Mouse (Mus musculus) forebrain, embryonic 14.5 days (tissue): ENCODE measurements at regions not wholly inside any gene's neighbourhood (a gene's known extent, or its start where the extent isn't known, plus 50 kb on each side); places are given as distances from the start of the nearest gene placed in this dataset.

Source experiments
- ATAC-seq: fragments of 200-750 bp; cut with Nextera tagmentation; 2 replicates; pipeline ENCODE4 v1.8.0; 2017; ENCODE audit warnings: mild to moderate bottlenecking, moderate library complexity
- DNase-seq: peaks from one replicate; pipeline ENCODE4 v3.0.0-alpha.2; 2015; ENCODE audit warnings: low spot score
- H3K27ac ChIP-seq: fragments of 300-500 bp; sonication (generic); 2 replicates; pipeline ENCODE4 v1.5.1; 2014; ENCODE audit warnings: low read depth, mild to moderate bottlenecking, control low read depth, low read length, moderate library complexity
- H3K27me3 ChIP-seq: fragments of 300-500 bp; sonication (generic); replicated peaks from 2 replicates; pipeline ENCODE4 v1.6.1; 2014; ENCODE audit warnings: low read length, control low read depth, mixed read lengths; ENCODE audit not compliant: control insufficient read depth, insufficient read depth
- H3K36me3 ChIP-seq: fragments of 300-500 bp; sonication (generic); 2 replicates; pipeline ENCODE4 v1.6.1; 2014; ENCODE audit warnings: low read length, control low read depth; ENCODE audit not compliant: control insufficient read depth, insufficient read depth
- H3K4me1 ChIP-seq: fragments of 300-500 bp; sonication (generic); 2 replicates; pipeline ENCODE4 v1.6.1; 2014; ENCODE audit warnings: antibody characterized with exemption, low read length, control low read depth; ENCODE audit not compliant: control insufficient read depth, insufficient read depth
- H3K4me2 ChIP-seq: fragments of 300-500 bp; sonication (generic); 2 replicates; pipeline ENCODE4 v1.6.1; 2014; ENCODE audit warnings: mild to moderate bottlenecking, control low read depth, low read length
- H3K4me3 ChIP-seq: fragments of 300-500 bp; sonication (generic); 2 replicates; pipeline ENCODE4 v1.5.1; 2014; ENCODE audit warnings: low read depth, low read length, control low read depth
- H3K9ac ChIP-seq: fragments of 300-500 bp; sonication (generic); 2 replicates; pipeline ENCODE4 v1.6.1; 2014; ENCODE audit warnings: mild to moderate bottlenecking, low read length, control low read depth, moderate library complexity
- H3K9me3 ChIP-seq: fragments of 300-500 bp; sonication (generic); replicated peaks from 2 replicates; pipeline ENCODE4 v1.6.1; 2016; ENCODE audit warnings: low read length, control low read depth, mixed read lengths; ENCODE audit not compliant: control insufficient read depth
- WGBS: fragments of 180-500 bp; shearing (Covaris S2); extraction: QIAGEN DNeasy Blood & Tissue Kit; methylation state at CpG from one replicate; pipeline ENCODE4 v1.1.7; 2014; 5-methylcytosine and 5-hydroxymethylcytosine counted together

DNA sequence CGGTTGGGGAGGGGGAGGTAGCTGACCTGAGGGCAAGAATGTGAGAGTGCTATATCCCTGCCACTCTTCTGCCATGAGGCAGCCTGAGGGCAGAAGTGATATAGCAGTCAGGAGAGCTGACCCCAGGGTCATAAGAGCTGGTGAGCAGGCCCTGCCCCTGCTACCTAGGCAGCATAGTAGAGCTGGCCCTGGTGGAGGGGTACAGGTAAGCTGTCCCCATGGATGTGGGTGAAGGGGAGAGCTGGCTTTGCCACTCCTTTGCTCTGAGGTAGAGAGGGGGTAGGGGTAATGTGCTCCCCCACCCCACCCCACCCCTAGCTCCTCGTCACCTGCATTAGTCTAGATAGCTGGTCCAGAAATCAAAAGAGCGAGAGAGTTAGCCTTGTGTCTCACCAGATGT lies 61.3 kb upstream of the Gm3839 start:
- H3K36me3 ChIP-seq: no peaks in the 10 kb centered on the region
- 93% methylated on average over 3 of the region's 3 CpGs for WGBS
- H3K9ac ChIP-seq: no peak overlapping the region
- no peak for DNase-seq
- H3K27ac ChIP-seq: no peak overlapping the region
- H3K4me1 ChIP-seq: no peaks in the 10 kb centered on the region
- no peak overlapping the region for H3K4me2 ChIP-seq
- no peak overlapping the region for H3K4me3 ChIP-seq
- no peaks in the 10 kb centered on the region for H3K9me3 ChIP-seq
- no peak for ATAC-seq
- no peaks in the 10 kb centered on the region for H3K27me3 ChIP-seq

DNA sequence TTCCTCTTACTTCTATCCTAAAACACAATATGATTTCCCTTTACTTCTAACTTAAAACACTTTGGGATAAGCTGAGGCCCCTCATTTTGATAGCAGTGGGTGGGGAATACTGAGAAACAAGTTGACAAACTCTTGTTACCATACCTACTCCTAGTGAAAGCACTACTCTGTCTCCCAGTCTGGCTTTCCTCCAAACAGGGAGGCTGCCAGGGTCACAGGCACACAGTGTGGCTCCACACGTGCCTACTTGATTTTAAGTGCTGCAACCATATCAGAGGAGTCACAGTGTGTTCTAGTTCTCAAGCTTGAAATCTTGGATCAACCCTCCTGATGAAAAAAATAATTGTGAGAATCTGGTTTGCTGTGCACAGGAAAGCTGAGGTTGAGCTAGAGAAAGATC lies 65.8 kb upstream of the Gm3839 start:
- no peak overlapping the region for H3K4me3 ChIP-seq
- WGBS: 70% methylated on average over 1 of the region's 1 CpGs

DNA sequence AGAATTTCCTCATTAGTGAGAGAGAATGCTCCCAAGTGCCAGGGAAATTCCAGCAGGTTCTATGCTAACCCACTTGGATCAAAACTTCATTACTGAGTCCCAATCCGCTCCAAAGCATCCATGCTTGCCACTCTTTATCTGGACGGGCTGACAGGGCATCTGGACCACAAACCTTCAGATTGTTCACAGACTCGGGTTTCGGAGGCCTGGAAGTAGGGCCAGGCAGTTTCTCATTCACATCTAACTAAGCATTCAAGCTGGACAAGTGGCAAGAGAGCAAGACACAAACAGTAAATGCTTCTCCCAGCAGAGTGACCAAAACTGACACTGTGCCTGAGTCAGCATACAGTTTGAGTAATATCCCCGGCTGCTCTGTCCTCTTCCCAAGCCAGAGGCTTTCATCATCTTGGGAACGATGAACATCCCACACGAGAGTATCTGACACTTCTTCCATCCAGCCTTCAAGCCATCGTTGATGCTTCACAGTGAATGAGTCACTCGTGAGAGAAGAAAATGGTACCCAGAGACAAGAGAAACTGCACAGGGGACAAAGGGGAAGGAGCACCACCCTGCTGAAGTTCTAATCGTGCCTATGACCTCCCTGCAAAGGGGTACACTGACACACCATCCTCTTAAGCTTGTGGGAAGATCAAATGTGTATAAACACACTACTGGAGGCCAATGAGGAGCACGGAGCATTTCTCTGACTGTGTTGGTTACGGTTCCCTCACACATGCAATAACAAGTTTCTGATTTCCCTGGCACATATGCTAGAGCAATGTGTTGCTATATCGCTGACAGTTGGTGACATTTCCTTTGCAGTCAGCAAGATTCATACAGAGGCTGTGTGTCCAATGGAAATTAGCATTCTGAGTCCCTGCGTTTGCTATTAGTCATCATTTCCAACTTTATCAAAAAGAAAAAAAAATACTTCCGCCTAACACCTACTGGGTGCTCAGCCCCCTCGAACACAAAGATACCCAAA lies 72.0 kb upstream of the Gm3839 start:
- Histone ChIP-seq H3K27ac (no peak overlapping the region), H3K4me2 (no peak overlapping the region), H3K9me3 (no peaks in the 10 kb centered on the region), H3K27me3 (no peaks in the 10 kb centered on the region), H3K9ac (no peak overlapping the region), H3K4me1 (no peaks in the 10 kb centered on the region), H3K36me3 (no peaks in the 10 kb centered on the region), H3K4me3 (no peak overlapping the region)
- WGBS: 85% methylated on average over 16 of the region's 16 CpGs
- DNase-seq (peak; percentile 55), ATAC-seq (no peak)

More for the DNA sequence above, 65.8 kb upstream of the Gm3839 start:
- Histone ChIP-seq H3K9ac (no peak overlapping the region), H3K4me1 (no peaks in the 10 kb centered on the region), H3K4me2 (no peak overlapping the region), H3K36me3 (no peaks in the 10 kb centered on the region), H3K27me3 (no peaks in the 10 kb centered on the region), H3K27ac (no peak overlapping the region), H3K9me3 (no peaks in the 10 kb centered on the region)
- ATAC-seq: no peak
- DNase-seq: no peak

DNA sequence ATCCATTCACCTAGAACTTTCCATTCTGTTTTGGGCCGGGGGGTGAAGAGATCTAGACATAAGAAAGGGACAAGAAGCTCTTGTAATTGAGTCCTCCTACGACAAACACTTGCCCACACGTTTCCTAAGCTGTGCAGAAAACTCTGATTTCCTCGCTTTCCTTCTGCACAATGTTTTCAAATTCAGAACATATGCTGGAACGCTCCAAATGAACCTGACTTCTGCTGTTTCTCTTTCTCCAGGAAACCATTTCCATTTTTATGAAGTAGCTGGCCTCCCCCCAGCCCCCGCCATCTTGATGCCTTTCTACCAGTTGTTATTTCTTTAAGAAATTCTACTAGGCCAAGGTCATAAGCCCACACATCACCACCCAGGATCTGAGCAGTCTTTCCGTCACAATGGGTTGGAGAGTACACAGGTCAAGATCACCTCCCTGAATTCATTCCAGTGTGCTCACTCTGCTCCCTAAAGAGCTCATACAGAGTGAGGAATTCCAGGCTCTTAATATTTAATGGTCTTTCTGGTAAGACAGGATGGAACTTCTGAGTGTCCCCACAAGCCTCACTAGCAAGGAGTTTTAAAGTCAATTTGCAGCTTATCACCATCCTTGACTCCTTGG lies 78.7 kb upstream of the Gm3839 start:
- 86% methylated on average over 7 of the region's 7 CpGs for WGBS
- DNase-seq (no peak), ATAC-seq (no peak)
- H3K9ac ChIP-seq: no peak overlapping the region
- no peaks in the 10 kb centered on the region for H3K36me3 ChIP-seq
- no peaks in the 10 kb centered on the region for H3K4me1 ChIP-seq
- no peaks in the 10 kb centered on the region for H3K27me3 ChIP-seq
- no peaks in the 10 kb centered on the region for H3K9me3 ChIP-seq
- no peak overlapping the region for H3K4me2 ChIP-seq
- no peak overlapping the region for H3K27ac ChIP-seq
- no peak overlapping the region for H3K4me3 ChIP-seq

DNA sequence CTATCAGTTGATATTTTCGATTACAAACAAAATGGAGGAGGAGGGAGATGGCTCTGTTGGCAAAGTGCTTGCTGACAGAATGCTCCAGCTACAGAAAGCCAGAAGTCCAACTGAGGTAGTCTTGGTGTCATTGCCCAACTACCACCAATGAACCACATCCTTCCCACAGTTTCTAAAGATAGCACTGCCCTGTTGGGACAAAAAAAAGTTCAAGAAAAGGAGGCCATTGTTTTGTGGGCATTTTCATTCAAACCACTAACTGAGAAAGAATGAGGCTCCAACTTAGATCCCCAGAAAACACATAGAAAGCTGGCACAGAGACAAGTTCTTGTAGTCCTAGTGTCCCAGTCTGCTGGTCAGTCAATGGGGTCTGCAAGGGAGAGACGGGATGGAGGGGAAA lies 82.1 kb upstream of the Gm3839 start:
- Histone ChIP-seq H3K9me3 (no peaks in the 10 kb centered on the region), H3K27ac (no peak overlapping the region), H3K4me2 (no peak overlapping the region), H3K4me1 (no peaks in the 10 kb centered on the region), H3K36me3 (no peaks in the 10 kb centered on the region), H3K9ac (no peak overlapping the region), H3K27me3 (no peaks in the 10 kb centered on the region), H3K4me3 (no peak overlapping the region)
- ATAC-seq (no peak), DNase-seq (no peak)
- 79% methylated on average over 2 of the region's 2 CpGs for WGBS

DNA sequence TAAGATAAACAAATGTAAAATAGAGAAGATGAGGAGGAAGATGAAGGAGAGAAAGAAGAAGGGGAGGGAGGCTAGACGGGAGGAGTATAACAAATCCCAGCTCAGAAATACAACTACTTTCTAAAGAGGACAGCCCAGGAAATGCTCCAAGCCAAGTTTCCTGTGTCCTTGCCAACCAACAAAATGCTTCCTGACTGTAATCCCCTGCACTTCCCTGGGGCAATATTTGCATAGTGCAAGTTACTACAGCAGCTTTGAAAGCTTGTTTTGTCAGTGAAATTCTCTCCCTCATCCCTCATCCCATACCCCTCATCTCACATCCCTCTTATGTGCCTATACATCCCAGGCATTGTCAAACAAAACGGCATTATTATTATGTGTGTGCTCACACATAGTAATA lies 83.7 kb upstream of the Gm3839 start:
- H3K4me1 ChIP-seq: no peaks in the 10 kb centered on the region
- H3K27ac ChIP-seq: no peak overlapping the region
- H3K36me3 ChIP-seq: no peaks in the 10 kb centered on the region
- no peaks in the 10 kb centered on the region for H3K9me3 ChIP-seq
- H3K9ac ChIP-seq: no peak overlapping the region
- DNase-seq (no peak), ATAC-seq (no peak)
- H3K4me2 ChIP-seq: no peak overlapping the region
- WGBS: 76% methylated on average over 2 of the region's 2 CpGs
- no peak overlapping the region for H3K4me3 ChIP-seq
- H3K27me3 ChIP-seq: no peaks in the 10 kb centered on the region

DNA sequence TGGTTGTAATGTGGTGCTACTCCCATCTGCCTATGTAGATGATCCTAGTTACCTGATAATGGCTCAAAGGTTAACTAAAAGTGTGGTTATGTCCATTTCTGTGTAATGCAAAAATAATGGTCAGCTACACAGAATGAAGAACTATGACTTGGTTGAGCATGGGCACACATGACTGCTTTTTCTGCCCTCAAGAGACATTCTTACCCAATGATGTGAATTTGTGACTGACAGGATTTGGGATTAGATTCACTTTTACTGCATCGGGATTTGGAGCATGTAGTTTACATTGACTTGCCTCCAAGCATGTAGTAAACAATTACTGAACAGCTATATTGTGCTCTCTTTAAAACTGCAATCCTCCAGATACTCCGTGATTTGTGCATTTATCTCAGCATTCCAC lies 93.4 kb upstream of the Gm3839 start:
- 93% methylated on average over 2 of the region's 2 CpGs for WGBS
- Histone ChIP-seq H3K4me2 (no peak overlapping the region), H3K4me3 (no peak overlapping the region), H3K27ac (no peak overlapping the region), H3K9ac (no peak overlapping the region), H3K9me3 (no peaks in the 10 kb centered on the region; the same call in 1 of the 2 replicates), H3K36me3 (no peaks in the 10 kb centered on the region), H3K27me3 (no peaks in the 10 kb centered on the region), H3K4me1 (no peaks in the 10 kb centered on the region)
- DNase-seq (no peak), ATAC-seq (no peak)

DNA sequence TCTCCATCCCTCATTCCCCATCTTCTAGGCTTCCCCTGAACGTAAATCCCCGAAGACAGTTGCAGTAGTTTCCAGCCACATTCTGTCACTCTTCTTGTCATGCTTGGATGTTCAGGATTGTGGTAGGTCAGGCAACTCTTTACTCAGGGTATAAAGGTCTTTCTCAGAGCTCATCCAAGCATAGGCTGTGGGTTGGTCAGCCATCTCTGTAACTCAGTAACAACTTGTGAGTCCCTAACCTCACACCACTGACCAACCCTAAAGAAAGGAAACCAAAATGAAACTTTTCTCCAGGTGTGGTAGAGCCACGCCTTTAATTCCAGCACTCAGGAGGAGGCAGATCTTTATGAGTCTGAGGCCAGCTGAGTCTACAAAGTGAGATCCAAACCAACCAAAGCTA lies 75.6 kb upstream of the Ptprg start:
- no peaks in the 10 kb centered on the region for H3K4me1 ChIP-seq
- no peak overlapping the region for H3K4me2 ChIP-seq
- no peaks in the 10 kb centered on the region for H3K36me3 ChIP-seq
- no peak for DNase-seq
- ATAC-seq: no peak
- H3K9me3 ChIP-seq: no peaks in the 10 kb centered on the region
- H3K27me3 ChIP-seq: no peaks in the 10 kb centered on the region
- no peak overlapping the region for H3K4me3 ChIP-seq
- no peak overlapping the region for H3K27ac ChIP-seq
- H3K9ac ChIP-seq: no peak overlapping the region
- 89% methylated on average over 3 of the region's 3 CpGs for WGBS

DNA sequence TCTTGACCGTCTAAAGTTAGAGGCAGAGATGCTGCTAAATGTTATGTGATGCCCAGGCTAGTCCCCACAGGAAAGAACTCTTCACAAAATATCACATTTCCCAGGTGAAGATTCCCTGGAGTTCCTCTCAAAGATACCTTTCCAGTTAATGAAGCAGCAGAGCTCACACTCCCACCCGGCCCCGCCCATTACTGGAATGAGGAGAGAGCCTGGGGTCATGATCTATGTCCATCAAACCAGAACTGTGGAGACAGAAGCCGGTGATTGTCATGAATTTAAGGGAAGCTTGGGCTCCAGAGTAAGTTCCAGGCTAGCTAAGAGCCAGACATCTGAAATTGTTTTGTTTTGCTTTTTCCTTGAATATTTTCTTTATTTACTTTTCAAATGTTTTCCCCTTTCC lies 71.2 kb upstream of the Ptprg start:
- 77% methylated on average over 4 of the region's 4 CpGs for WGBS
- Histone ChIP-seq H3K27me3 (no peaks in the 10 kb centered on the region), H3K4me3 (no peak overlapping the region), H3K4me1 (no peaks in the 10 kb centered on the region), H3K4me2 (no peak overlapping the region), H3K9me3 (no peaks in the 10 kb centered on the region), H3K36me3 (no peaks in the 10 kb centered on the region), H3K27ac (no peak overlapping the region), H3K9ac (no peak overlapping the region)
- DNase-seq: no peak
- no peak for ATAC-seq
